Mouse (Mus musculus) testis, adult 2 months (tissue): ENCODE results near the gene Ilf2. TPM values are rescaled to one million over a fixed set of nuclear protein-coding genes. Genes with fewer than 3 reads are reported as not detected.

Experiments used
- H3K27ac ChIP-seq: fragments of 200-500 bp; 2 replicates; pipeline ENCODE4 v1.5.1; 2012; ENCODE audit warnings: low read depth, low read length; ENCODE audit not compliant: control insufficient read depth, insufficient read depth
- H3K27me3 ChIP-seq: fragments of 200-500 bp; 2 replicates; pipeline ENCODE4 v1.6.1; 2012; ENCODE audit warnings: mild to moderate bottlenecking, low read length, moderate library complexity; ENCODE audit not compliant: control insufficient read depth, insufficient read depth
- H3K36me3 ChIP-seq: fragments of 200-500 bp; 2 replicates; pipeline ENCODE4 v1.6.1; 2012; ENCODE audit warnings: mild to moderate bottlenecking, low read length; ENCODE audit not compliant: control insufficient read depth, insufficient read depth
- H3K4me1 ChIP-seq: fragments of 200-500 bp; 2 replicates; pipeline ENCODE4 v1.6.1; 2012; ENCODE audit warnings: low read length; ENCODE audit not compliant: control insufficient read depth, insufficient read depth
- H3K4me3 ChIP-seq: fragments of 200-500 bp; 2 replicates; pipeline ENCODE4 v1.5.1; 2012; ENCODE audit warnings: low read depth, mild to moderate bottlenecking, low read length, moderate library complexity, mixed read lengths; ENCODE audit not compliant: control insufficient read depth
- CTCF ChIP-seq: fragments of 200-500 bp; IDR thresholded peaks from 2 replicates; pipeline ENCODE4 v1.5.1; 2012; ENCODE audit warnings: low read depth, mild to moderate bottlenecking, inconsistent platforms, low read length, moderate library complexity; ENCODE audit not compliant: control insufficient read depth, insufficient read depth, insufficient replicate concordance
- POLR2A ChIP-seq: fragments of 200-500 bp; IDR thresholded peaks from 2 replicates; pipeline ENCODE4 v1.6.1; 2012; ENCODE audit warnings: low read depth, mild to moderate bottlenecking, inconsistent platforms, low read length, moderate library complexity; ENCODE audit not compliant: control insufficient read depth
- polyA plus RNA-seq: library from polyadenylated mRNA; depleted of rRNA; stranded (reverse); fragments of >200 nt; gene quantifications from 2 replicates; pipeline ENCODE4 v1.2.3, GENCODE M21; 2012

Ilf2 gene
- polyA plus RNA-seq, 1 experiment: 33.2 TPM

DNA sequence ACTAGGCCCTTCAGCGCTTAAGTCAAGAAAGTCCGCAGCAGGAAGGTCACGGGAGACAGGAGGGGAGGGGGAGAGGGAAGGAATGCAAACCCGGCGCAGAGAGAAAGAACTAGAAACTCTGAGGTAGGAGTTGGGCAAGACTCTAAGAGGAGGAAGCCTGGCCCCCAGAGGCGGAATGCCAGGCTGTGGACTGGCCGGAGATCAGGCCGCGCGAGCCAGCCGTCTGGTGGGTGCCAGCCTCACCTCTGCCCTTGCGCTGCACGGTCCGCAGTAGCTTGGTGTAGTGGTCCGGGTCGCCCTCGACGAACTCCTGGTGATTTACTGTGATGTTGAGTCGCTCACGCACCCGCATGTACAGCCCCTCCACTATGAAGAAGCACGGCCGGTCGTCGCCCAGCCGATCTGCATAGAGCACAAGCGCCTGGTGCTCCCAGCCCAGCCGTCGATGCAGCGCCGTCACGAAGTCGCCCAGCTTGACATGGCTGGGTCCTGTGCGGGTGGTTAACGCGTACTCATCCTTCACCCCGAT is 11.3 kb upstream of the Ilf2 start:
- peaks cover 3% of the 10 kb centered on the region; the same call in 1 of the 2 replicates for H3K27me3 ChIP-seq
- H3K4me1 ChIP-seq: peaks cover 10% of the 10 kb centered on the region
- peak overlapping the region; percentile 74 for H3K4me3 ChIP-seq
- H3K36me3 ChIP-seq: no peaks in the 10 kb centered on the region
- peak overlapping the region; percentile 80 for H3K27ac ChIP-seq
- TF ChIP-seq POLR2A: no peak

DNA sequence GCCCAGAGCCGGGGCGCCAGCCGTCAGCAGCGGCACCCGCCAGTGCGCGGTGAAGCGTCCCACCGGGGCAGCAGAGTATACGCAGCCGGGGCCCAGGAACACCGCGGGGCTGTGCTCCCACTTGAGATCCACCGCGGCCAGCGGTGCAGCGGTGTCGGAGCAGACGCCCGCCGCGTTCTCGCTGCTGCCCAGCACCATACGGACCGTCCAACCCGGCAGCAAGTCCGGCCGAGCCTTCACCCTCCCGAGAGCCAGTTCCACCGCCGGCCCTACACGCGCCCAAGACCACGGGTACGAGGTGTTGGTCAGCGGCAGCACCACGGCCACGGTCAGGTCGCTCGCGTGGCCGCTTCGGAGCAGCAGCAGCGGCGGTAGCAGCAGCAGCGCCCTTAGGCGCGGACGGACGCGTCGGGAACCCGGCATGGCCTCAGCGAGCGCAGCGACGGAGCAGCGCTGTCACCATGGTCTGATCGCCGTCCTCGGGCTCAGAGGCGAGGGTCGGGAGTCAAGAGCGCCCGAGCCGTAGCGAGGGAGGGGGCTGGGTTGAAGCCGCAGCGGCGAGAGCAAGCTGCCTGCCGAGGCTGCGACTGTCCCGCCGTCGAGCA is 10.7 kb upstream of the Ilf2 start:
- TF ChIP-seq POLR2A (no peak), CTCF (no peak)
- H3K4me1 ChIP-seq: peaks cover 10% of the 10 kb centered on the region
- peak overlapping the region; percentile 74 for H3K4me3 ChIP-seq
- peak overlapping the region; percentile 80 for H3K27ac ChIP-seq
- H3K36me3 ChIP-seq: no peaks in the 10 kb centered on the region
- H3K27me3 ChIP-seq: peaks cover 3% of the 10 kb centered on the region; the same call in 1 of the 2 replicates

DNA sequence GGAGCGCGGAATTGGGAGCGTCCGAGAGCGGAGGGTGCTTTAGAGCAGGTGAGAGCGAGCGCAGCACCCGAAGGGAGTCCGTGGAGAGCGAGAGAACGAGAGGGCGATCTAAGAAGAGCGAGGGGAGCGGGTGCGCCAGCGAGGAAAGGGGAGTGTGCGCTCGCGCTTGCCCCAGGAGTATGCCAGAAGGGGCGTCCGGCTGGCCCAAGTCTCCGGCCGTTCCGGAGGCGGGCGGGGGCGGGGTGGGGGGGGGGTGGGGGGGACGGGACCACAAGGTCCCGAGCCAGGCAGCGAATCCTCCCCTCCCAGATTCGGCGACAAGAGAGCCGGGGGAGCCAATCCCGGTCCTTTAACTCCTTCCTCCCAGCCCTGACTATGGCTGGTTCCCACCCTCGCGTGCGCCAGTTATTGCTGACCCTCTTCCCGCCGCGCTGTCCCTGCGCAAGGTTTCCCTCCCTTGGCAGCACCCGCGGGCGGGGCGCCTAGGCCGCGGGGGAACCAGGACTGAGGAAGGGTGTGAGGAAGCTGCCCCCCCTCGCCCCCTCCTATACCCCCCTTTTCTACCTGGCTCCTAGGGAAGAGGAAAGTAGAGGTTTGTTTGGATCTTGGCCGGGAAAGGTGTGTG is 10.1 kb upstream of the Ilf2 start, which contains the start of gene Npr1:
Gene Npr1 (minus strand): TSS at position 181 of the 625 bp plus-strand sequence.
- Histone ChIP-seq H3K27me3 (peaks cover 3% of the 10 kb centered on the region; the same call in 1 of the 2 replicates), H3K4me3 (peak within 1 kb of the TSS; percentile 74), H3K36me3 (no peaks in the 10 kb centered on the region), H3K27ac (peak within 1 kb of the TSS; percentile 80), H3K4me1 (peaks cover 10% of the 10 kb centered on the region)
- no peak for TF ChIP-seq CTCF
- peak; percentile 57 for TF ChIP-seq POLR2A

GRCm38 (mm10) chr3:90466311-90466766 is 9.6 kb upstream of the Ilf2 start:
- Histone ChIP-seq H3K4me1 (peaks cover 10% of the 10 kb centered on the region), H3K4me3 (peak overlapping the region; percentile 69), H3K27ac (no peak overlapping the region), H3K36me3 (no peaks in the 10 kb centered on the region), H3K27me3 (peaks cover 3% of the 10 kb centered on the region; the same call in 1 of the 2 replicates)
- no peak for TF ChIP-seq POLR2A
- TF ChIP-seq CTCF: peak; percentile 28; the same call in 1 of the 2 replicates

DNA sequence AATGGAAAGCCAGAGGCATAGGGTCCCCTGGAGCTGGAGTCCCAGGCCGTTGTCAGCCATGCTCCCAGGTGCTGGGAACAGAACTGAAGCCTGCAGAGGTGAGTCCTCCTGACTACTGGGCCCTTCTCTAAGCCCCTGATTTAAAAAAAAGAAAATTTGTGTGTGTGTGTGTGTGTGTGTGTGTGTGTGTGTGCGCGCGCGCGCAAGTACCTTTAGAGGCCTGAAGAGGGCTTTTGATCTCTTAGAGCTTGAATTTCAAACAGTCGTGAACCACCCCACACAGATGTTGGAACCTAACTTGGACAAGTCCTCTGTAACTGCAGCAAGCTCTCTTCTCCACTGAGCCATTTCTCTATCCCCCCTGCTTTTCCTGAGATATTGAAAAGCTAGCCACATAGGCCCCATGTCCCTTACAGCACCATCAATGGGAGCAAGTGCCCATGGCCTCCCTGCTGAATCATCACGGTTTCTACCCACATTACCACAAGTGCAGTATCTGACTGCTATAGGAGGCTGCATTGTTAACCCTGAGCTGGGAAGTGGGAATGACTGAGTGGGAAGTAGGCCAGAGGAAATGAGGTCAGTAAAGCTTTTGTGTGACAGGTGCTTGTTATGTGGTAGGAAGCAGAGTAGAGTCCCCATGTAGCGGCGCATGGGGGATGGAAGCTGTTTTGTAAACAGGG is 8.2 kb upstream of the Ilf2 start:
- TF ChIP-seq POLR2A: no peak
- no peak for TF ChIP-seq CTCF
- Histone ChIP-seq H3K27me3 (peaks cover 3% of the 10 kb centered on the region; the same call in 1 of the 2 replicates), H3K36me3 (no peaks in the 10 kb centered on the region), H3K4me1 (peaks cover 10% of the 10 kb centered on the region), H3K4me3 (no peak overlapping the region), H3K27ac (no peak overlapping the region)

DNA sequence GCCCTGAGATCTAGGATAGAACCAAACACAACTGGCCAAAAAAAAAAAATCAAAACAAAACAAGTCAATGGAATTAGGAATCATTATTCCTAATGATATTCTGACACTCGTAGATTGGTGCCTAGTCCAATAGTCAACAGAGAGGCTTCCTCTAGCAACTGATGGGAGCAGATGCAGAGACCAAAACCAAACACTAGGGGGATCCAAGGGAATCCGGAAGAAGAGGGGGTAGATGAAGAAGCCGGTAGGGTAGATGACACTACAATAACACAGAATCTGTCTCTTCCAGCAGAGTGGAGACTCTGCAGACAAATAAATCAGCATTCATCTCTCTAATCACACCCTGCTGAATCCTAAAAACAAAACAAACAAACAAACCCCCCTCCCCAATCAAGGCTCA is 3.7 kb upstream of the Ilf2 start:
- H3K27me3 ChIP-seq: no peaks in the 10 kb centered on the region
- no peak overlapping the region for H3K27ac ChIP-seq
- no peak overlapping the region for H3K4me3 ChIP-seq
- H3K4me1 ChIP-seq: no peaks in the 10 kb centered on the region; the same call in none of the 2 replicates
- H3K36me3 ChIP-seq: no peaks in the 10 kb centered on the region
- no peak for TF ChIP-seq CTCF
- no peak for TF ChIP-seq POLR2A

DNA sequence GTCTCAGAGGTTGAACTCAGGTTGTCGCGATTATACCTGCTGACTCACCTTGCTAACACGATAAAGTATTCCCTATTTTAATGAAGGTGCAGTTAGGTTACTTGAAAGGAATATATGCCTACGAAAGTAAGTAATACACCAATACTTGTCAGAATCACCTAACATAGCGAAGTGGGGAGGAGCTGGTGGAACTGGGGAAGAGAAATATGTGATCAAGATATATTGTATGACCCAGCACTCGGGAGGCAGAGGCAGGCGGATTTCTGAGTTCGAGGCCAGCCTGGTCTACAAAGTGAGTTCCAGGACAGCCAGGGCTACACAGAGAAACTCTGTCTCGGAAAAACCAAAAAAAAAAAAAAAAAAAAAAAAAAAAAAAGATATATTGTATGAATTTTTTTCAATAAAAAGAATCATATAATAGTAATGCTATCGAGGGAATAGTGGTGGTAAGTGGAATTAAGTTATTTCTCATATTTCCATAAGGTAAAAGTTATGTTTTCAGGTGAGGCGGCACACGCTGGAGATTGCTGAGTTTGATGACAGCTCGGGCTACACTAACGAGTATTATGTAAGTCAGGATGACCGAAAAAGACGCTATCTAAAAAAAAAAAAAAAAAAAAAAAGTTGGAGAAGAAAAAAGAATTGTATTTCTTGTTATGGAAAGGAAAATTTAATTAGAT is 635 bp upstream of the Ilf2 start:
- H3K27ac ChIP-seq: no peak overlapping the region
- no peaks in the 10 kb centered on the region for H3K27me3 ChIP-seq
- H3K36me3 ChIP-seq: no peaks in the 10 kb centered on the region; the same call in 1 of the 2 replicates
- H3K4me1 ChIP-seq: no peaks in the 10 kb centered on the region; the same call in none of the 2 replicates
- TF ChIP-seq CTCF (no peak), POLR2A (no peak)
- no peak overlapping the region for H3K4me3 ChIP-seq
